ENCODE assay signal across 25 mouse cellular contexts in genomic region chr12:117884627-117885026, GRCm38 (mm10).
DNase-seq lines count a peak whose midpoint lies in the region; ATAC-seq lines count a peak whose summit lies in the region.
"Had no signal": no experiment of that assay in that cellular context is flagged by ENCODE, and none has a peak within 500 bp of the region (broad histone marks: within the 10 kb centered on the region; RNA-seq: fewer than 3 reads in every experiment).

No protein-coding gene starts in this region.

- H3K27me3 ChIP-seq in kidney, embryonic 15.5 days = no peaks in the 10 kb centered on the region
- H3K27me3 ChIP-seq: embryonic facial prominence, embryonic 13.5 days; embryonic facial prominence, embryonic 15.5 days; forebrain, embryonic 12.5 days; forebrain, embryonic 15.5 days; Patski had no signal

- ATAC-seq in kidney, embryonic 15.5 days (replicated peaks; ENCODE audit: low FRiP score) = no peak
- ATAC-seq: activated CD4-positive, CD25-positive, alpha-beta regulatory T cell, adult 4 months; forebrain, embryonic 15.5 days; forebrain, postnatal 0 days; Patski had no signal

- H3K27ac ChIP-seq in kidney, embryonic 15.5 days = no peak overlapping the region
- H3K27ac ChIP-seq: embryonic facial prominence, embryonic 13.5 days; embryonic facial prominence, embryonic 15.5 days; forebrain, embryonic 10.5 days; forebrain, embryonic 12.5 days; forebrain, embryonic 15.5 days had no signal

- 93% methylated on average over 2 of the region's 2 CpGs for WGBS in kidney, embryonic 15.5 days

- peak; percentile 21 for DNase-seq in kidney, adult 11 months
- peak; percentile 2 to 27 for DNase-seq in kidney, adult 8-10 months
- no peak for DNase-seq in kidney, adult 18-20 months
- DNase-seq in kidney, postnatal 36 days = peak; percentile 12 to 20
- no peak for DNase-seq in kidney, postnatal 14 days
- peak; percentile 65 for DNase-seq in gonadal fat pad, adult 2 months (ENCODE audit: low read depth)
- no peak for DNase-seq in cerebellum, postnatal 14 days
- DNase-seq: adrenal gland, adult 8-10 months; adrenal gland, postnatal 14 days; adrenal gland, postnatal 36 days; cerebellum, adult 11-12 months; cerebellum, adult 2 months; cerebellum, adult 9-10 months; cerebellum, postnatal 36 days; embryo, embryonic 11 days; forebrain, postnatal 0 days had no signal

- H3K9me3 ChIP-seq in kidney, embryonic 15.5 days (replicated peaks) = no peaks in the 10 kb centered on the region
- H3K9me3 ChIP-seq: embryonic facial prominence, embryonic 13.5 days; embryonic facial prominence, embryonic 15.5 days; forebrain, embryonic 10.5 days; forebrain, embryonic 12.5 days; forebrain, embryonic 15.5 days had no signal

- H3K4me3 ChIP-seq in kidney, embryonic 15.5 days (replicated peaks) = no peak overlapping the region
- H3K4me3 ChIP-seq: embryonic facial prominence, embryonic 13.5 days; embryonic facial prominence, embryonic 15.5 days; erythroblast, embryonic 14.5 days; forebrain, embryonic 10.5 days; forebrain, embryonic 12.5 days; forebrain, embryonic 15.5 days had no signal

- H3K9ac ChIP-seq in kidney, embryonic 15.5 days = no peak overlapping the region
- H3K9ac ChIP-seq: embryonic facial prominence, embryonic 13.5 days; embryonic facial prominence, embryonic 15.5 days; forebrain, embryonic 12.5 days; forebrain, embryonic 15.5 days; forebrain, postnatal 0 days had no signal

- no peak overlapping the region for H3K4me2 ChIP-seq in kidney, embryonic 15.5 days
- H3K4me2 ChIP-seq: embryonic facial prominence, embryonic 13.5 days; embryonic facial prominence, embryonic 15.5 days; forebrain, embryonic 12.5 days; forebrain, embryonic 15.5 days had no signal

- H3K4me1 ChIP-seq in kidney, embryonic 15.5 days = no peaks in the 10 kb centered on the region
- H3K4me1 ChIP-seq: embryonic facial prominence, embryonic 13.5 days; embryonic facial prominence, embryonic 15.5 days; forebrain, embryonic 10.5 days; forebrain, embryonic 12.5 days; forebrain, embryonic 15.5 days had no signal

- H3K36me3 ChIP-seq in kidney, embryonic 15.5 days = peaks cover 15% of the 10 kb centered on the region
- H3K36me3 ChIP-seq: embryonic facial prominence, embryonic 15.5 days; forebrain, embryonic 15.5 days had no signal

Comparison
In these comparisons a context has a peak if more than half of its experiments do, and no peak if none do; other contexts are left out.
1. DNase-seq: peak in kidney, adult 11 months (single experiment), kidney, adult 8-10 months (2 of 2), kidney, postnatal 36 days (2 of 2) and gonadal fat pad, adult 2 months (single experiment); none in kidney, adult 18-20 months (single experiment), kidney, postnatal 14 days (single experiment) and cerebellum, postnatal 14 days (0 of 2).